Mouse (Mus musculus): ENCODE measurements around the gene Ccdc40. TPM values are rescaled to one million over a fixed set of nuclear protein-coding genes. Genes with fewer than 3 reads are reported as not detected.
"Not testable (repeated sequence)": the region's sequence is repeated elsewhere in the genome, so short reads cannot be mapped to it uniquely, and the experiment has no call there.

Ccdc40 gene
- polyA plus RNA-seq, 1 experiment from 2014 or later: 2.4 TPM

DNA sequence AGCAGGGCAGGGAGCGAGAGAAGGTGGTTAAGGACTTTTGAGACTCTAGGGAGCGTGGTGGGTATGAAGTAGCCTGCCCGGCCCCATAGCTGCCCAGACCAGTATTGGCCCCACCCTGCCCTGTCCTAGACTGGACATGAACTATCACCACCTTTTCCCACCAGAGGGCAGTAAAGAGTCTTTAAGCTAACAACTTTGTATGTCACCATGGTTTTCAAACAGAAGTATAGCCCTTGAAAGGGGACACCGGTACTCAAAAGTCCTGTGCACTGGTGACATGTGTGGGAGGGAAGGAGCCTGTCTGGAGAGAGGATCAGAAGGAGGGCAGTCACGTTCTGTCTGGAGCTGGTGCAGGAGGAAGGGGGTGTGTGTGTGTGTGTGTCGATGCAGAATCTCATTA, 20.6 kb downstream of the Ccdc40 start:
- H3K4me2 ChIP-seq: no peak overlapping the region
- no peak overlapping the region for H3K9ac ChIP-seq
- H3K36me3 ChIP-seq: no peaks in the 10 kb centered on the region
- H3K9me3 ChIP-seq (replicated peaks): no peaks in the 10 kb centered on the region
- H3K4me1 ChIP-seq: peaks cover 33% of the 10 kb centered on the region
- ATAC-seq: peak; percentile 52; the same call in 1 of the 2 replicates
- 22% methylated on average over 6 of the region's 6 CpGs for WGBS (ENCODE audit: insufficient replicate concordance)
- no peak overlapping the region for H3K4me3 ChIP-seq
- H3K27ac ChIP-seq: no peak overlapping the region
- H3K27me3 ChIP-seq (replicated peaks): 0 out of 2 replicates have a peak, but pooled peaks cover 14% of the 10 kb centered on the region

GRCm38 (mm10) chr11:119250998-119251397, 22.6 kb downstream of the Ccdc40 start:
- H3K27ac ChIP-seq: no peak overlapping the region
- no peak overlapping the region for H3K4me3 ChIP-seq
- no peaks in the 10 kb centered on the region for H3K36me3 ChIP-seq
- H3K4me1 ChIP-seq: peaks cover 33% of the 10 kb centered on the region
- no peak overlapping the region for H3K4me2 ChIP-seq
- no peak for ATAC-seq
- no peaks in the 10 kb centered on the region for H3K9me3 ChIP-seq (replicated peaks)
- 35% methylated on average over 17 of the region's 17 CpGs for WGBS (ENCODE audit: insufficient replicate concordance)
- 0 out of 2 replicates have a peak, but pooled peaks cover 19% of the 10 kb centered on the region for H3K27me3 ChIP-seq (replicated peaks)
- no peak overlapping the region for H3K9ac ChIP-seq

- Histone ChIP-seq H3K9me3 (replicated peaks) (no peaks in the 10 kb centered on the region), H3K4me3 (peak overlapping the region; percentile 14), H3K4me1 (peaks cover 33% of the 10 kb centered on the region), H3K9ac (peak overlapping the region; percentile 23; the same call in 1 of the 2 replicates), H3K36me3 (no peaks in the 10 kb centered on the region), H3K27ac (no peak overlapping the region), H3K27me3 (replicated peaks) (0 out of 2 replicates have a peak, but pooled peaks cover 19% of the 10 kb centered on the region), H3K4me2 (peak overlapping the region; percentile 55)
- 3% methylated on average over 22 of the region's 22 CpGs for WGBS (ENCODE audit: insufficient replicate concordance)
- ATAC-seq: peak; percentile 66
These were observed 24.6 kb downstream of the Ccdc40 start for GRCm38 (mm10) chr11:119252854-119253541.

GRCm38 (mm10) chr11:119256557-119256956, 28.2 kb downstream of the Ccdc40 start:
- Histone ChIP-seq H3K27me3 (replicated peaks) (0 out of 2 replicates have a peak, but pooled peaks cover 19% of the 10 kb centered on the region), H3K4me1 (peaks cover 30% of the 10 kb centered on the region)
- H3K4me2 ChIP-seq; H3K9me3 ChIP-seq (replicated peaks); H3K9ac ChIP-seq; ATAC-seq; H3K27ac ChIP-seq; H3K4me3 ChIP-seq; H3K36me3 ChIP-seq: not testable (repeated sequence)
- WGBS (ENCODE audit: insufficient replicate concordance): 80% methylated on average over 5 of the region's 5 CpGs

GRCm38 (mm10) chr11:119258216-119258571, 29.8 kb downstream of the Ccdc40 start:
- 47% methylated on average over 9 of the region's 9 CpGs for WGBS (ENCODE audit: insufficient replicate concordance)
- ATAC-seq: no peak
- Histone ChIP-seq H3K9ac (no peak overlapping the region), H3K4me1 (peaks cover 17% of the 10 kb centered on the region), H3K27ac (no peak overlapping the region), H3K9me3 (replicated peaks) (no peaks in the 10 kb centered on the region), H3K27me3 (replicated peaks) (0 out of 2 replicates have a peak, but pooled peaks cover 11% of the 10 kb centered on the region), H3K36me3 (no peaks in the 10 kb centered on the region), H3K4me2 (peak overlapping the region; percentile 60), H3K4me3 (peak overlapping the region; percentile 36; the same call in 1 of the 2 replicates)

- Histone ChIP-seq H3K4me1 (peaks cover 12% of the 10 kb centered on the region; the same call in 1 of the 2 replicates), H3K9ac (0 out of 2 replicates have a peak overlapping the region, but pooled peaks have one; percentile 49), H3K27me3 (replicated peaks) (0 out of 2 replicates have a peak, but pooled peaks cover 7% of the 10 kb centered on the region), H3K36me3 (no peaks in the 10 kb centered on the region), H3K9me3 (replicated peaks) (no peaks in the 10 kb centered on the region), H3K4me3 (peak overlapping the region; percentile 36), H3K4me2 (peak overlapping the region; percentile 60), H3K27ac (0 out of 2 replicates have a peak overlapping the region, but pooled peaks have one; percentile 22)
- ATAC-seq: peak; percentile 67; the same call in 1 of the 2 replicates
- 65% methylated on average over 23 of the region's 23 CpGs for WGBS (ENCODE audit: insufficient replicate concordance)
These were observed 30.4 kb downstream of the Ccdc40 start for GRCm38 (mm10) chr11:119258572-119259322.

GRCm38 (mm10) chr11:119259977-119260376, 31.6 kb downstream of the Ccdc40 start:
- Histone ChIP-seq H3K27ac (no peak overlapping the region), H3K4me3 (no peak overlapping the region), H3K4me1 (peaks cover 12% of the 10 kb centered on the region; the same call in 1 of the 2 replicates), H3K9ac (no peak overlapping the region), H3K27me3 (replicated peaks) (no peaks in the 10 kb centered on the region), H3K4me2 (no peak overlapping the region), H3K36me3 (no peaks in the 10 kb centered on the region), H3K9me3 (replicated peaks) (no peaks in the 10 kb centered on the region)
- no peak for ATAC-seq
- WGBS (ENCODE audit: insufficient replicate concordance): 75% methylated on average over 8 of the region's 8 CpGs

- ATAC-seq: no peak
- Histone ChIP-seq H3K4me3 (no peak overlapping the region), H3K4me1 (peaks cover 34% of the 10 kb centered on the region), H3K36me3 (no peaks in the 10 kb centered on the region), H3K27ac (no peak overlapping the region), H3K4me2 (no peak overlapping the region), H3K9me3 (replicated peaks) (no peaks in the 10 kb centered on the region), H3K27me3 (replicated peaks) (no peaks in the 10 kb centered on the region), H3K9ac (no peak overlapping the region)
- WGBS (ENCODE audit: insufficient replicate concordance): 82% methylated on average over 13 of the region's 13 CpGs
These were observed 36.0 kb downstream of the Ccdc40 start for GRCm38 (mm10) chr11:119264413-119264812.

- Histone ChIP-seq H3K27ac (no peak overlapping the region), H3K9me3 (replicated peaks) (no peaks in the 10 kb centered on the region), H3K27me3 (replicated peaks) (no peaks in the 10 kb centered on the region), H3K4me2 (no peak overlapping the region), H3K9ac (no peak overlapping the region), H3K4me1 (peaks cover 44% of the 10 kb centered on the region), H3K36me3 (peaks cover 10% of the 10 kb centered on the region; the same call in 1 of the 2 replicates), H3K4me3 (no peak overlapping the region)
- no peak for ATAC-seq
- 55% methylated on average over 7 of the region's 7 CpGs for WGBS (ENCODE audit: insufficient replicate concordance)
These were observed 37.4 kb downstream of the Ccdc40 start for GRCm38 (mm10) chr11:119265811-119266210.

DNA sequence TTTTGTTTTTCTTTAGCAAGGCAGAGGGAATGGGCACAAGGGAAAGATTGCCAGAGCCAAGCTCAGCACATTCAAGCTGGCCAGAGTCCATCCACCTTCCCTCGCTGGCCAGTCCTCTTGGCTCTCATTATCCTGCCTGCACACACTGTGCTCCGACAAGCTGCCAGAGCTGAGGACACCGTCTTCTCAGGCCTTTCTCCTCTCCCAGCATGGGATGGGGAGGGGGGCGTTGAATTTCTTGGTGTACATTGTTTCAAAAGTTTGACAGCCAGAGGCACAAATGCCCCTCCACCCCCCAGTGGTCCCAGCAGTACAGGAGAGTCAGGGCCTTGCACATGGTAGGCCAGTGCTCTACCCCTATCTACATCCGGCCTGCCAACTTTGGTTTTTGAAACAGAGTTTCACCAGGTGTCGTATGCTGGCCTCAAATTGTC, 38.9 kb downstream of the Ccdc40 start:
- Histone ChIP-seq H3K27ac (0 out of 2 replicates have a peak overlapping the region, but pooled peaks have one; percentile 36), H3K9me3 (replicated peaks) (no peaks in the 10 kb centered on the region), H3K4me2 (peak overlapping the region; percentile 96), H3K27me3 (replicated peaks) (no peaks in the 10 kb centered on the region), H3K9ac (peak overlapping the region; percentile 35; the same call in 1 of the 2 replicates), H3K4me3 (no peak overlapping the region), H3K4me1 (peaks cover 44% of the 10 kb centered on the region), H3K36me3 (peaks cover 21% of the 10 kb centered on the region)
- peak; percentile 28; the same call in 1 of the 2 replicates for ATAC-seq
- 44% methylated on average over 6 of the region's 6 CpGs for WGBS (ENCODE audit: insufficient replicate concordance)

DNA sequence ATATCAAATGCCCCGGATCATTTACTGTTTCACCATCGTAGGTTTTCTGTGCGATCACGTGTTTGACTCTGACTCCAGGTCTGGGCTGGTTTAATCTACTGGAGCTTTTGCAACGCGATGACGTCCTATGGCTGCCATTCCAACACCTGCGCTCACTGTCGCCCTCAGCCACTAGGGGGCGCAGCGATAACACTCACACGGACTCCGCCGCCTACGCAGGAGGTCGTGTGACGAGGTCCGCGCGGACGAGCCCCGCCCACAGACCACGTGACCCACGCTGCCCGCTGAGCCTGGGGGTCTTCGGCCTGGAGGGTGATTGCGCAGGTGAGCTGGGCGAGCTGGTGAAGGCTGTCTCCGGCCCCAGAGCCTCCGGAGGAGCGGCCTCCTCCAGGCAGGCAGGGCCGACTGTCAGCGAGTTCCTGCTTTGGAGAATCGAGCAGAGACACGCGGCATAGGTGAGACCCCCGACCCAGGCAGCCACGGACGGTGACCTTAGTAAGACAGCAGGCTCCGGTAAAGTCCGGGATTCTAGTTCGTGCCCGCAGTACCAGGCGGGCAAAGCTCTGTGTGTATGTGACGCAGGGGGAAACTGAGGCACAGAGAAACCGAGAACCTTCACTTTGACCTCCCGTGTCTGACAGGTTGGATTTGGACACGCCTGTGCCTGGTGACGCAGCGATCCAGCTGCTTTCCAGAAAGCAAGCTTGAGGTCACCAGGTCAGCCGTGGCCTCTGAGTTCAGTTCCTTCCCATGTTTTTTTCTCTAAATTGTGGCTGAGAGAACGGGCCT, 39.6 kb downstream of the Ccdc40 start, which contains the start of gene Gaa:
TSS of gene Gaa (plus strand) at position 120 of the 789 bp plus-strand sequence.
- peak; percentile 84 for ATAC-seq
- H3K36me3 ChIP-seq: peaks cover 26% of the 10 kb centered on the region
- H3K4me3 ChIP-seq: peak within 1 kb of the TSS; percentile 74
- H3K4me2 ChIP-seq: peak within 1 kb of the TSS; percentile 96
- peak within 1 kb of the TSS; percentile 83 for H3K9ac ChIP-seq
- H3K9me3 ChIP-seq (replicated peaks): no peaks in the 10 kb centered on the region
- peak within 1 kb of the TSS; percentile 66 for H3K27ac ChIP-seq
- H3K27me3 ChIP-seq (replicated peaks): no peaks in the 10 kb centered on the region
- 2% methylated on average over 52 of the region's 52 CpGs for WGBS (ENCODE audit: insufficient replicate concordance)
- H3K4me1 ChIP-seq: peaks cover 45% of the 10 kb centered on the region

All from liver, embryonic 12.5 days (tissue).